Mouse (Mus musculus) lung, embryonic 15.5 days (tissue): Measurements from ENCODE around the gene Sostdc1. TPM values are rescaled to one million over a fixed set of nuclear protein-coding genes. Genes with fewer than 3 reads are reported as not detected.

Experiments
- ATAC-seq: fragments of 200-750 bp; cut with Nextera tagmentation; 2 replicates; pipeline ENCODE4 v1.8.0; 2017; ENCODE audit warnings: moderate number of reproducible peaks, borderline replicate concordance; ENCODE audit not compliant: low FRiP score, low TSS enrichment; ENCODE audit errors: extremely low read depth
- H3K27ac ChIP-seq: fragments of 300-500 bp; sonication (generic); 2 replicates; pipeline ENCODE4 v1.5.1; 2015; ENCODE audit warnings: moderate library complexity, mild to moderate bottlenecking, inconsistent platforms
- H3K27me3 ChIP-seq: fragments of 300-500 bp; sonication (generic); 2 replicates; pipeline ENCODE4 v1.6.1; 2015; ENCODE audit warnings: inconsistent platforms
- H3K36me3 ChIP-seq: fragments of 300-500 bp; sonication (generic); 2 replicates; pipeline ENCODE4 v1.6.1; 2015; ENCODE audit warnings: inconsistent platforms
- H3K4me1 ChIP-seq: fragments of 300-500 bp; sonication (generic); 2 replicates; pipeline ENCODE4 v1.6.1; 2015; ENCODE audit warnings: inconsistent platforms
- H3K4me2 ChIP-seq: fragments of 300-500 bp; sonication (generic); 2 replicates; pipeline ENCODE4 v1.6.1; 2015; ENCODE audit warnings: inconsistent platforms, mild to moderate bottlenecking, moderate library complexity
- H3K4me3 ChIP-seq: fragments of 300-500 bp; sonication (generic); 2 replicates; pipeline ENCODE4 v1.5.1; 2015; ENCODE audit warnings: mild to moderate bottlenecking, inconsistent platforms
- H3K9ac ChIP-seq: fragments of 300-500 bp; sonication (generic); 2 replicates; pipeline ENCODE4 v1.6.1; 2015; ENCODE audit warnings: inconsistent platforms
- H3K9me3 ChIP-seq: fragments of 300-500 bp; sonication (generic); 2 replicates; pipeline ENCODE4 v1.6.1; 2016; ENCODE audit warnings: inconsistent platforms
- WGBS: fragments of 180-500 bp; shearing (Covaris S2); methylation state at CpG from one replicate; pipeline ENCODE4 v1.1.7; 2015; 5-methylcytosine and 5-hydroxymethylcytosine counted together
- polyA plus RNA-seq: library from polyadenylated mRNA; unstranded; fragments of >200 nt; fragmentation: Nextera tagmentation; extraction: Ambion mirVana; gene quantifications from 2 replicates; pipeline ENCODE4 v1.2.1, GENCODE M21; 2015

The Sostdc1 gene
- polyA plus RNA-seq, 1 experiment from 2014 or later, result 3.1 TPM

- Histone ChIP-seq H3K4me2 (no peak overlapping the region), H3K9ac (no peak overlapping the region), H3K27me3 (no peaks in the 10 kb centered on the region; the same call in 1 of the 2 replicates), H3K4me1 (peaks cover 8% of the 10 kb centered on the region), H3K4me3 (no peak overlapping the region), H3K27ac (no peak overlapping the region), H3K36me3 (no peaks in the 10 kb centered on the region), H3K9me3 (no peaks in the 10 kb centered on the region)
- ATAC-seq, result no peak
- 68% methylated on average over 3 of the region's 3 CpGs for WGBS
Observed at GRCm38 (mm10) chr12:36316056-36316455, 2.1 kb downstream of the Sostdc1 start.

GRCm38 (mm10) chr12:36317036-36317819 is 3.3 kb downstream of the Sostdc1 start:
- peak overlapping the region; percentile 38 for H3K9ac ChIP-seq
- WGBS, result 3% methylated on average over 30 of the region's 30 CpGs

GRCm38 (mm10) chr12:36317820-36318135 is 3.8 kb downstream of the Sostdc1 start:
- H3K4me3 ChIP-seq, result no peak overlapping the region
- H3K27ac ChIP-seq, result no peak overlapping the region

More at GRCm38 (mm10) chr12:36317036-36317819, 3.3 kb downstream of the Sostdc1 start:
- peak; percentile 82; the same call in 1 of the 2 replicates for ATAC-seq
- peaks cover 8% of the 10 kb centered on the region for H3K4me1 ChIP-seq
- H3K27ac ChIP-seq, result no peak overlapping the region
- H3K9me3 ChIP-seq, result no peaks in the 10 kb centered on the region
- no peaks in the 10 kb centered on the region; the same call in 1 of the 2 replicates for H3K27me3 ChIP-seq
- peak overlapping the region; percentile 79 for H3K4me2 ChIP-seq
- H3K4me3 ChIP-seq, result peak overlapping the region; percentile 45
- no peaks in the 10 kb centered on the region for H3K36me3 ChIP-seq

GRCm38 (mm10) chr12:36326101-36326521 is 12.2 kb downstream of the Sostdc1 start:
- Histone ChIP-seq H3K4me1 (no peaks in the 10 kb centered on the region), H3K27ac (no peak overlapping the region), H3K4me2 (no peak overlapping the region), H3K9ac (no peak overlapping the region), H3K9me3 (no peaks in the 10 kb centered on the region), H3K27me3 (no peaks in the 10 kb centered on the region), H3K4me3 (no peak overlapping the region), H3K36me3 (no peaks in the 10 kb centered on the region)
- no peak for ATAC-seq
- WGBS, result 66% methylated on average over 4 of the region's 4 CpGs

More at GRCm38 (mm10) chr12:36317820-36318135, 3.8 kb downstream of the Sostdc1 start:
- Histone ChIP-seq H3K4me2 (peak overlapping the region; percentile 79), H3K36me3 (no peaks in the 10 kb centered on the region), H3K4me1 (peaks cover 8% of the 10 kb centered on the region), H3K9me3 (no peaks in the 10 kb centered on the region), H3K9ac (no peak overlapping the region), H3K27me3 (no peaks in the 10 kb centered on the region; the same call in 1 of the 2 replicates)
- WGBS, result 21% methylated on average over 3 of the region's 3 CpGs
- ATAC-seq, result no peak

- H3K4me3 ChIP-seq, result no peak overlapping the region
Observed at GRCm38 (mm10) chr12:36332676-36333075, 18.7 kb downstream of the Sostdc1 start.

GRCm38 (mm10) chr12:36333837-36334281 is 19.9 kb downstream of the Sostdc1 start:
- peak; percentile 77; the same call in 1 of the 2 replicates for ATAC-seq
- no peak overlapping the region for H3K27ac ChIP-seq
- no peak overlapping the region for H3K4me3 ChIP-seq
- H3K9me3 ChIP-seq, result no peaks in the 10 kb centered on the region
- H3K9ac ChIP-seq, result no peak overlapping the region
- WGBS, result 32% methylated on average over 9 of the region's 9 CpGs
- H3K27me3 ChIP-seq, result no peaks in the 10 kb centered on the region
- H3K4me2 ChIP-seq, result peak overlapping the region; percentile 23
- H3K36me3 ChIP-seq, result no peaks in the 10 kb centered on the region
- no peaks in the 10 kb centered on the region for H3K4me1 ChIP-seq

More at GRCm38 (mm10) chr12:36332676-36333075, 18.7 kb downstream of the Sostdc1 start:
- no peaks in the 10 kb centered on the region for H3K27me3 ChIP-seq
- no peak overlapping the region for H3K27ac ChIP-seq
- H3K9me3 ChIP-seq, result no peaks in the 10 kb centered on the region
- no peak overlapping the region for H3K9ac ChIP-seq
- 76% methylated on average over 1 of the region's 1 CpGs for WGBS
- H3K4me2 ChIP-seq, result no peak overlapping the region
- H3K36me3 ChIP-seq, result no peaks in the 10 kb centered on the region
- no peak for ATAC-seq
- no peaks in the 10 kb centered on the region for H3K4me1 ChIP-seq

GRCm38 (mm10) chr12:36344131-36344530 is 30.2 kb downstream of the Sostdc1 start:
- H3K4me2 ChIP-seq, result no peak overlapping the region
- no peaks in the 10 kb centered on the region for H3K4me1 ChIP-seq
- H3K4me3 ChIP-seq, result no peak overlapping the region
- H3K27me3 ChIP-seq, result no peaks in the 10 kb centered on the region
- H3K36me3 ChIP-seq, result no peaks in the 10 kb centered on the region
- no peak overlapping the region for H3K9ac ChIP-seq
- 52% methylated on average over 4 of the region's 4 CpGs for WGBS
- no peak overlapping the region for H3K27ac ChIP-seq
- H3K9me3 ChIP-seq, result no peaks in the 10 kb centered on the region
- ATAC-seq, result no peak

- Histone ChIP-seq H3K4me3 (no peak overlapping the region), H3K9ac (no peak overlapping the region), H3K9me3 (no peaks in the 10 kb centered on the region), H3K27ac (no peak overlapping the region), H3K27me3 (no peaks in the 10 kb centered on the region), H3K36me3 (no peaks in the 10 kb centered on the region), H3K4me2 (no peak overlapping the region), H3K4me1 (no peaks in the 10 kb centered on the region)
- WGBS, result 87% methylated on average over 3 of the region's 3 CpGs
- ATAC-seq, result no peak
Observed at GRCm38 (mm10) chr12:36360064-36360463, 46.1 kb downstream of the Sostdc1 start.

GRCm38 (mm10) chr12:36360693-36361092 is 46.8 kb downstream of the Sostdc1 start:
- 93% methylated on average over 5 of the region's 5 CpGs for WGBS
- no peak overlapping the region for H3K4me2 ChIP-seq
- no peak overlapping the region for H3K9ac ChIP-seq
- no peaks in the 10 kb centered on the region for H3K4me1 ChIP-seq
- no peak overlapping the region for H3K27ac ChIP-seq
- no peaks in the 10 kb centered on the region for H3K9me3 ChIP-seq
- H3K4me3 ChIP-seq, result no peak overlapping the region
- no peaks in the 10 kb centered on the region for H3K36me3 ChIP-seq
- ATAC-seq, result no peak
- H3K27me3 ChIP-seq, result no peaks in the 10 kb centered on the region

GRCm38 (mm10) chr12:36364013-36364412 is 50.1 kb downstream of the Sostdc1 start:
- Histone ChIP-seq H3K27ac (no peak overlapping the region), H3K4me1 (no peaks in the 10 kb centered on the region), H3K4me3 (no peak overlapping the region), H3K9me3 (no peaks in the 10 kb centered on the region), H3K4me2 (no peak overlapping the region), H3K36me3 (no peaks in the 10 kb centered on the region), H3K27me3 (no peaks in the 10 kb centered on the region), H3K9ac (no peak overlapping the region)
- ATAC-seq, result no peak
- WGBS, result 84% methylated on average over 4 of the region's 4 CpGs
